Mouse (Mus musculus) fat pad, adult 2 months (tissue): Measurements from ENCODE around the gene Hdac8.

Experiments
- DNase-seq: peaks from one replicate; pipeline ENCODE4 v3.0.0-alpha.2; 2011; ENCODE audit warnings: low read depth, low spot score; ENCODE audit errors: extremely low read depth

Gene Hdac8

DNA sequence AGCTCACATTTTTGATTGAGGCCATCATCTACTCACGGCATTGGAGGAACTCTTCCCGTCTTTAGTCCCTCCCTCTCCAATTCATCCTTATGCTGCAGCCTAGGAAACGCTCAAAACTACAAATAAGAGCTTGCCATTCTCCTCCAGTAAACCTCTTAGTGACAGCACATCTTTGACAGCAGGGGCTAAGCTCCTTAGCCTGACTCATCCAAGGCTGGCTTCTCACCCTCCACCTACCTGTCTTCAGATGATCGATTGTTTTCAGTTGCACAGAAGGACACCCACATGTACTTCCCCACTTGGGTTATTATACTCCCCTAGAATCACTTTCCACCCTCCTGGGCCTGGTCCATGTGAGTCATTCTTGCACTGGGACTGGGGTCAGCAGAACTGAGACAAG lies 163.5 kb downstream of the Hdac8 start:
- DNase-seq, result no peak

DNA sequence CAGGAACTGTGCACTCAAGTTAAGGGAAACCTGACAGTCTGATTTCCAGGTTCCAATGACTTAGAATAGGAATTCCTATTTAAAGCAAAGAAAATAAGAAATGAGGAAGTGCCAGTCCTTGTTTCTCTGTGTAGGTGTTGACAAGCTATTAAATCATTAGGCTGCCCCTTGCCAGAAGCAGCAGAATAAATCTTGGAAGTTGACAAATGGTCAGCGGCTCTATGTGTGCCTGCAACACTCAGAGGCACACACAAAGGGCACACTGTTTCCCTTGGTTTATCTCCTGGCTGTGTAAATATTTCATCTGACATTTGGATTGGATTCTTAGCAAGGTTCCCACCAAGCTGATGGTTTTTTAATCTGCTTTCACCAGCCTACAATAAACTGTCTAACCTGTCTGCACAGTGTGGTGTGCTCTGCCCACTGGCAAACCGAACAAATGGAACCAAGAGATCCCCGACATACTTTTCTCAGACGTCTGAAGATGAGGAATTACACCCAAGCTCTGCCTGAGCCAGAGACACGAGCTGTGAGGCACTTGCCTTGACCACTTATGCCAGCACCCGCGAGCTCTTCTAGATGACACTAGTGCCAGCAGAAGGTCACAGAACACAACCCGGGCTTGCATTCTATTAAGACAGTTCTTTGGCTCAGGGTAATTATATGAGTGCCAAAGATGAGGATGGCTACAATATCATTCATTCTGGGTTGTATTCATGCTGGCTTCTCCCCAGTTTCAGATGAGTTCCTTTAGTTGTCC lies 165.6 kb downstream of the Hdac8 start:
- peak; percentile 25 for DNase-seq

DNA sequence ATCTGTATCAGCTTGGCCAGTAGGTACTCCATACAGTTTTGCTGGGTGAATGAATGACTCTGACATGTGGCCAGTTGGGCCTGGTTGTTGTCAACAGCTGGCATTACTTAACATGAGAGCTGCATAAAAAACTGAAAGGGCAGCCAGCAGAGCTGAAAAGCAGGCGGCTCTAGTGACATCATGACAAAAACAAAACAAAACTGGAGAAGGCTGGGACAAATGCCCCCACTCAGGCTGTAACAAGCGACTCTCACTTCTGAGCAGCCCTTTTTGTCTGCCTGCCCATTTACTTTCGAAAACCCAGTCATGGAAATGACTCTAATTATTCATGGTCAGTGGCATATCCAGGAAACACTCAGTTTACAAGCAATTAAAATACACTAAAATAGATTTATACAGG lies 185.5 kb downstream of the Hdac8 start:
- DNase-seq, result no peak

DNA sequence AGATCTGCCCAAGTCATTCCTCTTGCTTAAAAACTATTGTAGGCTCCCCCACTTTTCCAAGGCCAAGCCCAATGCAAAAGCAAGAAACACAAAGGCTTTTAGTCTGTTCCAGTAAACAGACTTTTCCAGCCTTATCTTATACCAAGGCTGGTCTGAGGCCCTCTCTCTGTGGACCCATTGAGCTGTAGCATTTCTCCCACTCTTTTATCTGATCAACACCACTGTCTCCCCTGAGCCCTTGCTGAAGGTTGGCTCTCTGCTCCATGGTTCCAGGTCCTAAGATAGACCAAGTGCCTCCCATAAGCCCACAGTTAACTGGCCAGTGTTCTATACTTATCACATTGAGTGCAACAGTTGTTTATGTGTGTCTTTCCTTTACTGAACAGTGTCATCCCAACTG lies 185.9 kb downstream of the Hdac8 start:
- no peak for DNase-seq

DNA sequence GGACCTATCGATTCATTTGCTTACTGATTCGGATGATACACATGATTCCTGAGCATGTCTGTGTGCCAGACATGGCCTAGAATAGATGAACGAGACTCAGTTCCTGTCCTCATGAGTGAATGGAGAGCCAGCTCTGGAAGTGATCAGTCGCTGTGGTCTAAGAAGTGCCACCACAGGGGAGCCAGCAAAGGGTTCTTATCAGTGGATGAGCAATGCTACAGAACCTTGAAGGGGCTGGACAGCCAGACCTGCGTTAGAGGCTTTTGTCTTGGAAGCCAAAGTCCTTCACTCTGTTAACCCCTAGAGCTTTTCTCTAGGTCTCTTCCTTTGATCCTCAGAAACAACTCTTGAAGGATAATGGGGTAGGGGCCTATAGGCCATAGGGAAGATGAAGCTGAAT lies 186.4 kb downstream of the Hdac8 start:
- no peak for DNase-seq

DNA sequence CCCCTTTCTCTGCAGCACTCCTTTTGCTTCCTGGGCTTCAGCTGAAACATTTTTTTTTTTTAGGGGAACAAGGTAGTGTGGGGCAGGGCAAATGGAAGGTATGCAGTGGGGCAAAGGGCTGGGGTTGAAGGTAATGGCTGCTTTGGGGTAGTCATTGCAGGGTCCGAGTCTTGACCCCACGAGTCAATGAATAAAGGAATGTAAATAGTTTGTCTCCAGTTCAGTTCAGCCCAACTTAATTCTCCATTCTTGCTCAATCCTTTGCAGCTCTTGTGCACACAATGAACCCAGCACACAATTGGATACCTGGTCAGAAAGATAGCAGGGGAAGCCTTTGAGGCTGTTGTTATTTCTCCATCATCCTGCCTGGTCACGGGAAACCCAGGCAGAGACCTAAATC lies 194.0 kb downstream of the Hdac8 start:
- no peak for DNase-seq

DNA sequence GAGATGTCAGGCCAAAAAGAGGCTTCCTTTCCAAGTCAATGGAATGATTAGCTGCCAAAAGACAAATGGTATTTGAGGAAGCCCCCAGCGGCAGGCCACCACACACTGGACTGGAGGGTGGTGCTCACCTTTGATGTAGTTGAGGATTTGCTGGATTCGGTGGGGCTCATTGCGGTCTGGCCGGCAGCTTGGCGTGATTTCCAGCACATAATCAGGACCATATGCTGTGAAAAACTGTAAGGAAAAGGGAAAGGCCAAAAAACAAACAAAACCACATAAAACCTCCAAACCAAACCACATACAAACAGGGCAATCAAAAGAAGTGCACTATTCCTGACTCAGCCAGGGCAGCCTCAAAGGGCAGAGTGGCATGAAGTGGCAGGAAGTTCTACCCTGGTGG lies 197.6 kb downstream of the Hdac8 start:
- no peak for DNase-seq

DNA sequence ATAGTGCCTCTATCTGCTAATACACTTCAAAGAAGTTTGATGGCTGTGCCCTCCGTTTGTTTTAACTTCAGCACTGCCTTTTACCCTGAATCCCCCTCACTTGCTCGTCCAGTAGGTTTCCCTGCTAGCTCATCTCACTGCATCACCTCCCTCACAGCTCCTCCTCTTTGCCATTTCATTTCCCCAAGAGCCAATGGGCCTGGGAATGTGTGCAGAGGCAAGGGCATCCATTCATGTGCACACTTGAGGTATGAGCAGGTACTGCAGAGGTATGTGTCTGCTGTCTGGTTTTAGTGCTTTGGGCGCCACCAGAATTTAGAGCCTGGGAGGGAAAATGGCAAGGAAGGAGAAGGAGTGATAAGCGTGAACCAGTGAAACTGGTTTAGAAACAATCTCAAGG lies 199.4 kb downstream of the Hdac8 start:
- DNase-seq, result no peak

DNA sequence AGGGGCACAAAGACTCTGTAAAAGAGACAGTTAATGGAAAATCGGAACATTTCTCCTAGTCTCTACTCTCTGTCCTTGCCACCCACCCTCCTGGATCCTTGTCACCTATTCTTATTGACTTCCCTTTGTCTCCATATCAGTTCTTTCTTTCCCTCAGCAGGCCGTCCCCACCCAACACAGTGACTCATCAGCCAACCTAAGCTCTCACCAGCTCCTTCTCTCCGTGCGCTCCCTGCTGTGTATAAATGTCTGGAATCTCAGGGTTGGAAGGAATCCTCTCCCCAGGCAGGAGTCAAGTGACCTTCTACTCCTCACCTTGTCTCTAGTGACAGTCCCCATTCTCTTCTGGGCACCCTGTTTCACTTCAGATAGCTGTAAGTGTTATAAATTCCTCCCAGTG lies 200.2 kb downstream of the Hdac8 start:
- DNase-seq, result no peak

DNA sequence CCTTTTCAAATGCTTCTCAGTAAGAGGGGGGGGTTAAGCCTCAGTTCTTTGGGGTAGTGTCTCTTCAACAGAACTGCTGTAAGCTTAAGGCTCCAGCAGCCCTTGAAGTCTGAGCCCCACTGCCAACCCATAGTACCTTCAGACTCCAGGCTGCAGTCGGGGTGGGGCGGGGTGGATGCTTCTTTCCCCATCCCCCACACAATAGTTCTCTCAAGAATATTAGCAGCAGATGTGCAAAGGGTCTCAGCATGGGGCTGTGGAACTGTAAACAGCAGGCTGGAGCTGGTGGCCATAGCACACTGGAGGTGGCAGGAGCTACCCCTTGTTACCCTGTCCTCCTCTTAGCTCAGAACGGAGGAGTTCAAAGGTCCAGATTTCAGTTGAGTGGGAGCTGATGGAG lies 202.7 kb downstream of the Hdac8 start:
- no peak for DNase-seq

DNA sequence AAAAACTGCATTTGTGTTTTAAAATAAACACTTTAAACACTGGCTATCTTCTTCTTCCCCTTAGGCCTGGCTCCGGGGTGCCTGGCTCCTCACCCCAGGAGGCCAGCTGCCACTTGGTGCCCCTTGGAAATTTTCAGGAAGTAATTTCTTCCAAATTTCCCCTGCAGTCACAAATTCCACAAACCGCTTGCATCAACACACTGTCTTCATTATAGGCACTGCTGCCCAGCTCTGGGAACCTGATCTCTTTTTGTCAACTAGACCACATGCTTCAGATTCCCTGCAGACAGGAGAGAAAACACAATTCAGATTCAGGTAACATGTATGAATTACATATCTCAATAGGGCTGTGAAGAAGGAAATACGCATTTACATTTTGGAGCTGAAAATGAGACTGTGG lies 220.3 kb downstream of the Hdac8 start:
- DNase-seq, result no peak

DNA sequence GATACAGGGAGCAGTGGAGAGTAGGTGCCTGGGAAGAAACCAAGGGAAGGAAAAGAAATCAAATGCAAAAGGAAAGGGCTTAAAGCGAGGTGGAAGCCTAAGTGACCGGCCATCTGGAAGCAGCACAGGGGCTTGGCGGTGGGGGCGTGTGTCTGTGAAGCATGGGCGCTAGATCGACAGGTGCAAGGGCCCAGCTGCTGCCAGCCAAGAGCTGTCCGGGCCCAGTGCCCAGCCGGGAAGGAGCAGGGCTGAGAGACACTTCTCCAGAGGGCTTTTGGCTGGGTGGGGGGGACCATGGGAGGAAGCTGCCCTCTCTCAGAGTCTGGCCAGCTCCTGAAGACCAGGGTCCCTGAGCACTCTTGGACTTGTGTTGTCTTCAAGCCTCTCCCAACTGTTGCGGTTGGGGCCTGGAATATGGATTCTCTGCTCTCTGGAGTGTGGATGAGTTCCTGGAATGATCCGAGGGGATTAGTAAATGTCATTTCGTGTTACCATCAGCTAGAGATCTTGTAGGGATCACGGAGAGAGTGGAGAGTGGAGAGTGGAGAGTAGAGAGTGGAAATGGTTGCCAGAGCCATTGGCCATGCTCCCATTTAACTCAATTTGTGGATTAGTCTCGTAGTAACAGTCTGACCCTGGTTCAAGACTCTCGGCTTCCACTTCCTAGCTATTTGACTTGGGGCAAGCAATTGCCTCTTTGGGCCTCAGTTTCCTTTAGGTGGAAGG lies 242.4 kb downstream of the Hdac8 start:
- DNase-seq, result no peak

DNA sequence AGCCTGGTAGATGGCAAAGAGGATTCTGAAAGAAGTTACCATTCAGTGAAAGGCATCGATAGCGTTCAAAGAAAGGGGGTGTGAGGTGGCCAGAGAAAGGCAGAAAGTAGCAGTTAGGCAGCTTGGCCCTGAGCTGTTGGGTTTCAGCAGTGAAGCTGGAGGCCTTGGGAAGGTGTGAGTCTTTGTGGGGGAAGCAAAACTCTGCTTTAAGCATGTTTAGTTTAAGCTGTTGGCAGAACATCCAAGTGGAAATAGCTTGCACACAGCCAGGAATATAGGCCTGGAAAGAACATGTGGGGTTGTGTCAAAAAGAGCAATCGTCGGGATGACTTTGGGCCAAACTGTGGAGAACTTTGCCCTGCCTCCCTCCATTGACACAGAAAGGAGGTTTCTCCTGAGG lies 245.4 kb downstream of the Hdac8 start:
- no peak for DNase-seq

DNA sequence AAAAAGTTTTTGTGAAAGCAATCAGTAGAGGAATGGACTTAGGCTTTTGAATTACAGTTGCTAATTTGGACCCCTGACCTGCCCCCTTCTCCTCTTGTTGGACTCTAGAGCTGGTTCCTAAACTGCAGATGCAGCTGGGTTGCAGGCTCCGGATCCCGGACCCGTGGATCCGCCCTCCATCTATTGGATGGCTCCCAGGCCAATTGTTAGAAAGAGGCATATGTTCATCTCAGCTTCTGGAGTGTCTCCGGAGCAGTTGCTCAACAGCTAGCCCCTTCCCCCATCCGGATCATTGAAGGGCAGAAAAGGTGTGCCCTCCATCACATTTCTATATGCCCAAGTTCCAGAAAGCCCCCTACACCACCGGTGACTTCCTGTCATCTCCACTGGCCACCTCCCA lies 251.3 kb downstream of the Hdac8 start:
- no peak for DNase-seq

DNA sequence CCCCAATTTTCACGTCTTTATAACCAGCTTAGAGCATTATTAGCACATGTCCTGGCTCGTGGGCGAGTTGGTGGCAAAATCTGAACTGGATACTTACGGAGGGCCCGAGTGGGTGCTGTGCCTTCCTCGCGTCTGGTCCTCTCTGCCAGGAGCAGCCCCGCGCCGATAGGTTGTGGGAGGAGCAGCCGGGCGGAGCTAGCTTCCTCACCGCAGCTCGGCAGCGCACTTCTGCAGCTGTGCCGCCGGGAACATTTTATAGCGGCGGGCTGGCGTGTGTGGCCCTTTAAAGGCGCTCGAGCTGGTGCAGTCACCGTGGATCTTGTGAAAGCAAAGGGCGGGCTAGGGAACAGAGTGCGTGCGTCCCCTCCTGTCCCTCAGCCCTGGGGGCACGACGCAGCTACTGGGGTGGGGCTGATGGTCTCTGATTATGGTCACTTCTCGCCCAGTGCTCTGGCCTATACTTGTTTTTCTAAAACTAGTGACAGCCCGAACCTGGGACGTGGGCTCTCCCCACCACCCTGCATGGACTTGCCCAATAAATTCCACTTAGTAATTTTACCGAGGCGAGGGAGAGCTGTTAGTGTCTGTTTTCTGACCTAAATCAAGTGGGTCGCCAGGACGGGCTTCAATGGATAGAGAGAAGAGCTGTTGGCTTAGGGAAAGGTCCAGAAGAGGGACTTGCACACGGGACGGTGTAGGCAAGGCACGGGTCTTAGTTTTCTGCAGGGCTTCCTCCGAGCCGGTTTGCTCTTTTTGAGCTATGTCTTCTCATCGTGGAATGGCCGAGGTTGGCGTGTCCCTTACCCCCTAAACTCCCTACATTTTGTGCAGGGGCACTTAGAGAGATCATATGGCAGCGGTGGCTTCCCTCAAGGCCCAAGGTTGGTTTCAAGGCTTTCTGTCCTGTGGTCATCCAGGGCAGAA lies 253.0 kb downstream of the Hdac8 start, which contains the start of gene Cited1:
Gene Cited1 (minus strand): TSS at position 245 of the 924 bp plus-strand sequence.
- peak; percentile 2 for DNase-seq

DNA sequence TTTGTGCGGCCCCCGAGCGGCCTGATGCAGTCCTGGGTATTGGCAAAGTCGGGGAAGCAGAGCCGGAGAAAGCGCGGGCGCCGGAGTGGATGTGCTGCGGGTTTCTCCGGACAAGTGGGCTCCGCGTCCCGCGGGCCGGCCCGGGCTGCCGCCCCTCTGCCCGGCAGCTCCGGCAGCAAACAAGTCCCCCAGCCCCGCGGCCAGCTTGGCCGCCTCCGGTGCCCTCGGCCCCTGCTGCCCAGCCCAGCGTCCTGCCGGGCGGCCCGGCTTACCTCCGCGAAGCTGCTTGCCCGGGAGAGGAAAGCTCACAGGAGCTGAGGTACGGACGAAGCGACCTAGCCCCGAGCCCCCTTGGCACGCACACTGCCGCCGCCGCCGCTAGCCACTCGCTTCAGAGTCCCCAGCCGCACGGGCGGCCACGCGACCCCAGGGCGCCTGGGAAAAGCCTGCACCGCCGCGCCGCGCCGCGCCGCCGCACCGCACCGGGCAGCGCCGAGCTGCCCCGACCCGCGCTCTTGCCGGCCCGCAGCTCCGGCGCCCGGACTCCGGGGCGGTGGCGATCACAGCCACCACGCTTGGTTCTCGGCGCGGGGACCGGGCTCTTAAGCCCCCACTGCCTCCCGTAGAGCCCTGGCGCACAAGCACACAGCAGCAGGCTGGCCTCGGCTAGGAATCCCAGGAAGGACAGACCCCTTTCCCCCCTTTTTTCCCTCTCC lies 253.8 kb downstream of the Hdac8 start:
- no peak for DNase-seq

DNA sequence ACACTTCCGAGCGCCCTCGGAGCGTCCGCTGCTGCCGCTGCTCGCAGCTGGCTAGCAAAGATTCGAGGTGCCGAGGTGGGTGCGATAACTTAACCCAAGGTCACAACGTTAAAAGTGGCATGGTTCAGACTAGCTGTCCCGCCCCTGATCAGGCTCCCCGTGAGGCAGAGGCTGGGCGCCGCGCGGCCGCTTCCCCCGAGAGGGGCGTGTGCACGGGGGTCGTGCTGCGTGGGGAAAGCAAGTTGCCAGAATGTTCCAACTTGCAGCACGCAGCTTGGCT lies 254.3 kb downstream of the Hdac8 start:
- DNase-seq, result no peak

DNA sequence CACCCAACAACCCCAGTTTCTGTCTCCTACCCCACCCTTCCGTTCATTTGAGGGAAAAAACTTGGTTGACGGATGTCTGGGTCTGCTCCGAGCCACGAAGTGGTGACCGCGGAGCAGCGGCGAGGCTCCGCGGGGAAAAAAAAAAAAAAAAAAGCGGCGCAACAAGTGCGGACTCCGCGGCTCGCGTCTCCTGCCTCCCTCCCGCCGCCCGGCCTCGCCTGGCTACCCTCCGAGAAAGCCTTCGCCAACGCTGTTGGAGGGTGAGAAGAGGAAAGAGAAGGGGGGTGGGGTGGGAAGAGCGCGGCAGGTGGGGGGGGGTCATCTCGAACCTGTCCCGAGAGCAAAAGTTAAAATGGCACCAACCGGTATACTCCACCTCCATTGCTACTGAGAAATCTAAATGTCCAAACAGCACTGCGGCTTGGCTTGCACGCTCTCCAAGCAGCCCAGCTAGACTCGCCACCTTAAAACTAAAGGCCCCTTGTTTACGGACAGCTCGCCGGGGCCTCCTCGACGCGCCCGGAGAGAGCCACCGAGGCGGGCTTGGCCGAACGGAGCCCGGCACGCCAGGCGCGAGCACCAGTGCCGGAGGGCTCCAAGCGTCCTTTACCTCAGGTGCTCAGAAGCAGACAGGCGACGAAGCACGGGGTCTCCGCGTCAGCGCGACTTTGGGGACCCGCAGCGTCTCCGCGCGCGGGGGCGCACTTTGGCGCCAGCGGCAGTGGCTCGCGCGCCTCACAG lies 254.8 kb downstream of the Hdac8 start:
- DNase-seq, result no peak

DNA sequence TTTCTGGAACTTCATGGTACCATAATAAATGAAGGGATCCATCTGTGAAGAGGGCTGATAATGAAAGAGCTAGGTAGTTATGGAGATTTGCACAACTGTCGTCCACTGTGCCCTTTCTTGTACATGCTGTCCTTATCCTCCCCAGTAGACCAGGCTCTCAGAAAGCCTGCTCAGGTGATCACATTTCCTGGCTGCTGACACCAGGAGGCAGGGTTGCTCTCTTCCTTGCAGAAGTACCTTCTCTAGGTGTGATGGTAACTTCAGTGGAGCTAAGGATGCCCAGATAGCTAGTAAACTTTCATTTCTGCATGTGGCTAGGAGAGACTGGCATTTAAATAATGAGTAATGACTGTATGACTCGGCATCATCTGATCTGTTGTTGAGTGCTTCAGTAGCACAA lies 260.8 kb downstream of the Hdac8 start:
- DNase-seq, result no peak
